Mouse (Mus musculus) bone marrow, adult 2 months (tissue): ENCODE data around the gene Zbtb25.

Experiments
- CTCF ChIP-seq: fragments of 200-500 bp; IDR thresholded peaks from 2 replicates; pipeline ENCODE4 v1.5.1; 2011; ENCODE audit warnings: low read length, control low read depth; ENCODE audit not compliant: control insufficient read depth, insufficient read depth
- POLR2A ChIP-seq: fragments of 200-500 bp; IDR thresholded peaks from 2 replicates; pipeline ENCODE4 v1.6.1; 2011; ENCODE audit warnings: low read depth, mild to moderate bottlenecking, control low read depth, low read length, borderline replicate concordance; ENCODE audit not compliant: control insufficient read depth

GRCm38 (mm10) chr12:76333688-76334087 lies 35.7 kb downstream of the Zbtb25 start:
- TF ChIP-seq CTCF: no peak
- no peak for TF ChIP-seq POLR2A
